Mouse (Mus musculus) E14TG2a.4 (cell line): ENCODE measurements at regions not wholly inside any gene's neighbourhood (a gene's known extent, or its start where the extent isn't known, plus 50 kb on each side); places are given as distances from the start of the nearest gene placed in this dataset.

Experiments
- H3K27me3 ChIP-seq: 2 replicates; pipeline ENCODE4 v1.6.1; 2014; ENCODE audit warnings: low read length, control low read depth; ENCODE audit not compliant: insufficient read depth
- H3K36me3 ChIP-seq: 2 replicates; pipeline ENCODE4 v1.6.1; 2014; ENCODE audit warnings: low read length, control low read depth; ENCODE audit not compliant: insufficient read depth
- H3K4me1 ChIP-seq: replicated peaks from 2 replicates; pipeline ENCODE4 v1.6.1; 2014; ENCODE audit warnings: low read depth, low read length, control low read depth
- H3K4me3 ChIP-seq: replicated peaks from 2 replicates; pipeline ENCODE4 v1.5.1; 2014; ENCODE audit warnings: mild to moderate bottlenecking, low read length
- H3K9me3 ChIP-seq: 2 replicates; pipeline ENCODE4 v1.6.1; 2014; ENCODE audit warnings: low read length, control low read depth
- CTCF ChIP-seq: conservative IDR thresholded peaks from 2 replicates; pipeline ENCODE4 v1.5.1; 2014; ENCODE audit warnings: low read length
- NANOG ChIP-seq: IDR thresholded peaks from 2 replicates; pipeline ENCODE4 v1.6.1; 2014; ENCODE audit warnings: borderline replicate concordance, low read length, mixed read lengths
- POU5F1 ChIP-seq: IDR thresholded peaks from 2 replicates; pipeline ENCODE4 v1.6.1; 2014; ENCODE audit warnings: low read length, borderline replicate concordance

DNA sequence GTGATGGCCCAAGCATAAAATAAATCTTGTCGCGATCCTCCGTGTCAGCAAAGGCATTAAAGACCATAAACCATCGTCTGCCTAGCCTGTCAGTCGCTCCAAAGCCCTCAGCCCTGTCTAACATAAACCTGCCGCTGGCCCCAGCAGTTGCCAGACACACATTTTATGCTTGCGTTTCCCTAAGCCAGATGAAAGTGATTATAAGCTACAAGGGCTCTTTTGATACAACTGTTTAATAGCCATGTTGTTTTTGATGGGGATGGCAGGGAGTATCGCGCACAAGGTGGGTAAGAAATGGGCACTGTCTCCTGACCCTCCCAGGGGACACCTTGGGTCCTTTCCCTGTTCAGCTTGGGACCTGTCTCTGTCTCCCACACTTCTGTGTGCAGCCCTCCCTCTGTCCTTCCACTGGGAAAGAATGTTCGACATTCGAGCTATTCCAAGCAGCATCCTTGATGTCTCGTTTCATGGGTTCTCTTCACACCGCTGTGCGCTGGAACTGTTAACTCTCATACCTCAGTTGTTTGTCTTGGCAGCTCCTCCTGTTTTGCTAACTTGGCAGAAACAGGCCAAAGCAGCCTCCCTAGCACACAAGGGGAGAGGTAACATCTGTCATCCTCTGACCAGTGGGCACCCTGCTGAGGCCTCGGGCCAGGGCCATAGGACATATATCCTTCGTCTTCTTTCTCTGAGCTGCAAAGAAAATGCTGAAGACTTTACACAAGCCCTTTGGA, 180.2 kb upstream of the Gmds start:
- TF ChIP-seq NANOG (no peak), CTCF (no peak), POU5F1 (no peak)
- Histone ChIP-seq H3K27me3 (no peaks in the 10 kb centered on the region), H3K4me3 (no peak overlapping the region), H3K4me1 (no peaks in the 10 kb centered on the region), H3K9me3 (no peaks in the 10 kb centered on the region), H3K36me3 (no peaks in the 10 kb centered on the region)

DNA sequence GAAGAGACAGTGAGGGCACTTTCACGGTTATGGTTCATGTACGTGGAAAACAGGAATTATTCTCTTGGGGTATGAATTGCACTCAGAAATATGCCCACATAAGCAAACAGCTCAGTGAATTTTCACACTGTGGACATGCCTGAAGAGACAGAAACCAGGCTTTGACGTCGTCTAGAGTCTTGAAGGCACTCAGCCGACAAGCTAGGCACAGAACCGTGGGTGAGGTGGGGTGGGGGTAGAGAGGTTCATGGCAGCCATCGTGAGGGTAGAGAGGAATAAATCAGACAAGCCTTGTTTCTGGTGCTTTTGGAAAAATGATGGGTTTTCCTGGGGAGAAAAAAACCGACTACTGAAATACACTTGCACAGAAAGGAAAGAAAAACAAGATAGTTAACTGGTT, 179.0 kb upstream of the Gmds start:
- TF ChIP-seq NANOG (no peak), CTCF (no peak), POU5F1 (no peak)
- Histone ChIP-seq H3K4me3 (no peak overlapping the region), H3K36me3 (no peaks in the 10 kb centered on the region), H3K9me3 (no peaks in the 10 kb centered on the region), H3K4me1 (no peaks in the 10 kb centered on the region), H3K27me3 (no peaks in the 10 kb centered on the region)

DNA sequence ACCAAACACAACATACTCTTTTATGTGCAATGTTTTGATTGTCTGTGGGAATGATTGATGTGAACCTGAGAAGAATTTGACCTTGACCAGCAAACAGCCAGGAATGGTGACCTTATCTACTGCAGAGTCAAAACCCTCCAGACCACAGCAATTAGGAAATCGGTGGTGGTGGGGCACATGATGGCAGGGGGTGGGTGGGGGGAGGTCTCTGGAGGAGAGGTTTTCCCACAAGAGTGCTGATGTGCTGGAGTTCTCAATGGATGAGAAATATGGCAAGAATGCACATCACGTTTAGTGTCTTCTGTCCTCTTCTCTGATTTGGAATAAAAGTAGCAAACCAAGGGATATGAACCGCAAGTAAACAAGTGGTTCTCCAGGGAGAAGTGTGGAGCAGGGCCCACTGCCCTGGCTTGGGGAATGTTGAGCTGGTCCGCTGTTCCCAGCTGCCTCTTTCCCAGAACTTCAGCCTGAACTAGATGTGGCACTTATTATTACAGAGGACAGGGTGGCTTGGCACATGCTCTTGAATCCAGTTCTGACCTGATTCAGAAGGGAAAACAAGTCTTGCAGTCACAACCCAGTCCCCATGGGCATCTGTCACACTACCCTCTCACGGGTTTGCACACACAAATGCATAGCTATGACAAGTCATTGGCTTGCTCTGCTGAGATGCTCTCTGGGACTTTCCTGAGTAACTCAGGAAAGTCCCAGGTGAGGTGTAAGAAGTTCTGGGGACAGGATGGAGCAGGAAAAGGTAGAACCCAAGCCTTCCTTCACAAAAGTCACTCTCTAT, 170.9 kb upstream of the Gmds start:
- Histone ChIP-seq H3K4me3 (no peak overlapping the region), H3K9me3 (no peaks in the 10 kb centered on the region), H3K4me1 (no peaks in the 10 kb centered on the region), H3K27me3 (no peaks in the 10 kb centered on the region), H3K36me3 (no peaks in the 10 kb centered on the region)
- TF ChIP-seq CTCF = no peak
- no peak for TF ChIP-seq POU5F1
- no peak for TF ChIP-seq NANOG

DNA sequence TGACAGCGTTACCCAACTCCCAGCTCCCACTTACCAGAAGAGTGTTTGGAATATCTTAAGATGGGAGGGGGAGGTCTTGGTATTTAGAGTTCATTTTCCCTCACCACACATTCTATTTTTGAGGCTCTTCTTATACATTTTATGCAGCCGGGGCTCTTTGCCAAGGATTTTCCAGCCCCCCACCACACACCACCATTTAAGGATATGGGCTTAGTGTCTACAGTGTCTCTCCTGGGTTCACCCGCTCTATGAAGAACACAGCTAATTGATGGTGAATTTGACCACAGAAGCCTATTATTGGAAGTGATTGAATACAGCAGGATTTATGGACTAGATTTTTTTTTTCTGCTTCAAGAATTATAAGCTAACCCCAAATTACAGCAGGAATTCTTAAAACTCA, 169.9 kb upstream of the Gmds start:
- Histone ChIP-seq H3K4me3 (no peak overlapping the region), H3K9me3 (no peaks in the 10 kb centered on the region), H3K27me3 (no peaks in the 10 kb centered on the region), H3K36me3 (no peaks in the 10 kb centered on the region), H3K4me1 (no peaks in the 10 kb centered on the region)
- no peak for TF ChIP-seq POU5F1
- no peak for TF ChIP-seq CTCF
- TF ChIP-seq NANOG = no peak

- H3K36me3 ChIP-seq = no peaks in the 10 kb centered on the region
- TF ChIP-seq POU5F1 = no peak
- TF ChIP-seq CTCF = no peak
- H3K4me3 ChIP-seq = no peak overlapping the region
These were observed 169.3 kb upstream of the Gmds start for GRCm38 (mm10) chr13:32507825-32508224.

DNA sequence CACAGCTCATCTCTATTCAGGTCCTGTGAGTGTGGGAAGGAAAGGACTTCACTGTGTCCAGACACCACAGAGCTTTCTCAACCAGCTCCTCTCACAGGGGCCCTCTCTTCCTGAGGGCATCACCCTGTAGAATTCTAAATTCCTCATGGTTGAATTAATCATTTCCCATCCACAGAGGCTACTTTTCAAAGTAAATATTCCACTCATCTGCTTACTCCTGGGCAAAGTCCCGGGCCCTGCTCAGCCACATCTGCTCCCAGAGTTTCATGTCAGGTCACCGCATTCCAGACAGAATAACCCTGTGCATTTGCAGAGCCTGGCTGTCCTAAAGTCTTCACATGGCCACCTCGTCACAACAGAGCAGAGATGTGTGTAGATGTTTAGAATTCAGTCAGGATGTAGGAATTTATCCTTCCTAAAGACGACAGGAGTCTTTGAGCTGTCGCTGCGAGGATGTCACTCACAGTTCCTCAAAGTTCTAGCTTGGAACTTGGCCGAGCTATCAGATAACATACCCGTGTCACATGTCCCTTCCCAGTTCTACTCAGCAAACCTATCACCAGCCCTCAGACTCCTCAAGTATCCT, 159.8 kb upstream of the Gmds start:
- Histone ChIP-seq H3K4me1 (no peaks in the 10 kb centered on the region), H3K4me3 (no peak overlapping the region), H3K27me3 (no peaks in the 10 kb centered on the region; the same call in 1 of the 2 replicates), H3K9me3 (no peaks in the 10 kb centered on the region), H3K36me3 (no peaks in the 10 kb centered on the region)
- TF ChIP-seq CTCF = no peak
- no peak for TF ChIP-seq POU5F1
- TF ChIP-seq NANOG = no peak

More at GRCm38 (mm10) chr13:32507825-32508224, 169.3 kb upstream of the Gmds start:
- no peaks in the 10 kb centered on the region for H3K4me1 ChIP-seq
- H3K9me3 ChIP-seq = no peaks in the 10 kb centered on the region
- H3K27me3 ChIP-seq = no peaks in the 10 kb centered on the region

DNA sequence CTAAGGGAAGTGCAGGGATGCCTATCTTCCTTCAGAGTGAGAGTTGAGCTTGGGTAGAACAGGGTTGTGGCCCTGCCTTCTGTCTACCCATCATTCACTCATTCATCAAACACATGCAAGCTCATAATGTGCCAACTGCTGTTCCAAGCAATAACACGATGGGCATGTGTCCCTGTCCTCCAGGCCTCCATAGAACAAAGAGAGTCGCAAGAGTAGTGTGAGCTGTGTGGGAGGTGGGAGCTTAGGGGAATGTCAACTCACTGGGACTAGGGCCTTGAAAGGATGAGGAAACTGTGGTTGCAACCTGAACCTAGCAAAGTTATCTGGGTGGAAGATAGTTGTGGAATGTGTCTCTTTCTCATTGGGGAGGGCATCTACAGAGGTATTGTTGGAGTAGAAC, 157.7 kb upstream of the Gmds start:
- Histone ChIP-seq H3K27me3 (no peaks in the 10 kb centered on the region; the same call in 1 of the 2 replicates), H3K36me3 (no peaks in the 10 kb centered on the region), H3K4me1 (no peaks in the 10 kb centered on the region), H3K9me3 (peaks cover 3% of the 10 kb centered on the region; the same call in 1 of the 2 replicates), H3K4me3 (no peak overlapping the region)
- TF ChIP-seq CTCF (no peak), NANOG (no peak), POU5F1 (no peak)

- Histone ChIP-seq H3K4me3 (no peak overlapping the region), H3K27me3 (no peaks in the 10 kb centered on the region; the same call in 1 of the 2 replicates), H3K36me3 (no peaks in the 10 kb centered on the region), H3K9me3 (peaks cover 9% of the 10 kb centered on the region), H3K4me1 (no peaks in the 10 kb centered on the region)
- TF ChIP-seq NANOG = no peak
- no peak for TF ChIP-seq CTCF
- TF ChIP-seq POU5F1 = no peak
These were observed 156.5 kb upstream of the Gmds start for GRCm38 (mm10) chr13:32495063-32495462.
